Mouse (Mus musculus) liver, embryonic 12.5 days (tissue): ENCODE results near the gene Focad. TPM values are rescaled to one million over a fixed set of nuclear protein-coding genes. Genes with fewer than 3 reads are reported as not detected.

Experiments used
- ATAC-seq: fragments of 200-750 bp; cut with Nextera tagmentation; 2 replicates; pipeline ENCODE4 v1.8.0; 2017; ENCODE audit warnings: moderate number of reproducible peaks, mild to moderate bottlenecking, moderate library complexity
- H3K27ac ChIP-seq: fragments of 300-500 bp; sonication (generic); 2 replicates; pipeline ENCODE4 v1.5.1; 2016; ENCODE audit warnings: mild to moderate bottlenecking
- H3K27me3 ChIP-seq: fragments of 300-500 bp; sonication (generic); replicated peaks from 2 replicates; pipeline ENCODE4 v1.6.1; 2016; ENCODE audit warnings: mild to moderate bottlenecking, moderate library complexity
- H3K36me3 ChIP-seq: fragments of 300-500 bp; sonication (generic); 2 replicates; pipeline ENCODE4 v1.6.1; 2016; ENCODE audit warnings: mild to moderate bottlenecking, moderate library complexity
- H3K4me1 ChIP-seq: fragments of 300-500 bp; sonication (generic); 2 replicates; pipeline ENCODE4 v1.6.1; 2016
- H3K4me2 ChIP-seq: fragments of 300-500 bp; sonication (generic); 2 replicates; pipeline ENCODE4 v1.6.1; 2016; ENCODE audit warnings: mild to moderate bottlenecking, moderate library complexity
- H3K4me3 ChIP-seq: fragments of 300-500 bp; sonication (generic); 2 replicates; pipeline ENCODE4 v1.5.1; 2016; ENCODE audit warnings: mild to moderate bottlenecking, moderate library complexity
- H3K9ac ChIP-seq: fragments of 300-500 bp; sonication (generic); 2 replicates; pipeline ENCODE4 v1.6.1; 2016; ENCODE audit warnings: mild to moderate bottlenecking, moderate library complexity
- H3K9me3 ChIP-seq: fragments of 300-500 bp; sonication (generic); replicated peaks from 2 replicates; pipeline ENCODE4 v1.6.1; 2016; ENCODE audit warnings: mild to moderate bottlenecking, moderate library complexity
- WGBS: fragments of 180-500 bp; shearing (Covaris S2); methylation state at CpG from one replicate; pipeline ENCODE4 v1.1.7; 2016; ENCODE audit not compliant: insufficient replicate concordance; 5-methylcytosine and 5-hydroxymethylcytosine counted together
- polyA plus RNA-seq: library from polyadenylated mRNA; unstranded; fragments of >200 nt; fragmentation: Nextera tagmentation; extraction: Ambion mirVana; gene quantifications from 2 replicates; pipeline ENCODE4 v1.2.1, GENCODE M21; 2016

Focad gene
- polyA plus RNA-seq, 1 experiment from 2014 or later: 13.5 TPM

- Histone ChIP-seq H3K4me2 (no peak overlapping the region), H3K4me3 (no peak overlapping the region), H3K9me3 (no peaks in the 10 kb centered on the region), H3K36me3 (no peaks in the 10 kb centered on the region), H3K27me3 (no peaks in the 10 kb centered on the region), H3K9ac (no peak overlapping the region), H3K27ac (no peak overlapping the region), H3K4me1 (no peaks in the 10 kb centered on the region)
- ATAC-seq: no peak
- 74% methylated on average over 6 of the region's 6 CpGs for WGBS
Measured at GRCm38 (mm10) chr4:88157644-88158043, 63.2 kb downstream of the Focad start.

- no peaks in the 10 kb centered on the region for H3K36me3 ChIP-seq
- no peaks in the 10 kb centered on the region for H3K9me3 ChIP-seq
- no peak overlapping the region for H3K4me2 ChIP-seq
- 78% methylated on average over 5 of the region's 5 CpGs for WGBS
- H3K27ac ChIP-seq: no peak overlapping the region
- no peak overlapping the region for H3K4me3 ChIP-seq
- H3K9ac ChIP-seq: no peak overlapping the region
- ATAC-seq: no peak
- H3K27me3 ChIP-seq: no peaks in the 10 kb centered on the region
- H3K4me1 ChIP-seq: no peaks in the 10 kb centered on the region
Measured at GRCm38 (mm10) chr4:88159256-88159655, 64.8 kb downstream of the Focad start.

- Histone ChIP-seq H3K4me1 (no peaks in the 10 kb centered on the region), H3K9ac (no peak overlapping the region), H3K27ac (no peak overlapping the region), H3K9me3 (no peaks in the 10 kb centered on the region), H3K4me3 (no peak overlapping the region), H3K4me2 (no peak overlapping the region), H3K27me3 (no peaks in the 10 kb centered on the region), H3K36me3 (no peaks in the 10 kb centered on the region)
- WGBS: 79% methylated on average over 6 of the region's 6 CpGs
- no peak for ATAC-seq
Measured at GRCm38 (mm10) chr4:88159700-88160099, 65.3 kb downstream of the Focad start.

- Histone ChIP-seq H3K9me3 (no peaks in the 10 kb centered on the region), H3K4me3 (no peak overlapping the region), H3K36me3 (no peaks in the 10 kb centered on the region), H3K9ac (no peak overlapping the region), H3K27ac (no peak overlapping the region), H3K27me3 (no peaks in the 10 kb centered on the region), H3K4me2 (no peak overlapping the region), H3K4me1 (peaks cover 16% of the 10 kb centered on the region)
- WGBS: 78% methylated on average over 13 of the region's 13 CpGs
- no peak for ATAC-seq
Measured at GRCm38 (mm10) chr4:88163511-88164247, 69.2 kb downstream of the Focad start.

GRCm38 (mm10) chr4:88167008-88167862, 72.8 kb downstream of the Focad start:
- H3K4me3 ChIP-seq: no peak overlapping the region
- no peak overlapping the region for H3K4me2 ChIP-seq
- no peaks in the 10 kb centered on the region for H3K27me3 ChIP-seq
- ATAC-seq: peak; percentile 87
- H3K36me3 ChIP-seq: no peaks in the 10 kb centered on the region
- peaks cover 16% of the 10 kb centered on the region for H3K4me1 ChIP-seq
- no peak overlapping the region for H3K9ac ChIP-seq
- no peak overlapping the region for H3K27ac ChIP-seq
- WGBS: 55% methylated on average over 7 of the region's 7 CpGs
- H3K9me3 ChIP-seq: no peaks in the 10 kb centered on the region

- Histone ChIP-seq H3K4me1 (no peaks in the 10 kb centered on the region), H3K27ac (no peak overlapping the region), H3K4me2 (no peak overlapping the region), H3K9me3 (no peaks in the 10 kb centered on the region), H3K36me3 (peaks cover 11% of the 10 kb centered on the region; the same call in 1 of the 2 replicates), H3K9ac (no peak overlapping the region), H3K4me3 (no peak overlapping the region), H3K27me3 (no peaks in the 10 kb centered on the region)
- WGBS: 76% methylated on average over 6 of the region's 6 CpGs
- ATAC-seq: no peak
Measured at GRCm38 (mm10) chr4:88175058-88175974, 80.9 kb downstream of the Focad start.

- H3K4me1 ChIP-seq: no peaks in the 10 kb centered on the region
- no peak overlapping the region for H3K4me3 ChIP-seq
- peaks cover 22% of the 10 kb centered on the region; the same call in 1 of the 2 replicates for H3K36me3 ChIP-seq
- H3K9me3 ChIP-seq: no peaks in the 10 kb centered on the region
- ATAC-seq: no peak
- 59% methylated on average over 2 of the region's 2 CpGs for WGBS
- no peaks in the 10 kb centered on the region for H3K27me3 ChIP-seq
- no peak overlapping the region for H3K9ac ChIP-seq
- no peak overlapping the region for H3K4me2 ChIP-seq
- no peak overlapping the region for H3K27ac ChIP-seq
Measured at GRCm38 (mm10) chr4:88179296-88179695, 84.9 kb downstream of the Focad start.

- H3K9me3 ChIP-seq: no peaks in the 10 kb centered on the region
- no peak overlapping the region for H3K4me2 ChIP-seq
- no peak for ATAC-seq
- no peaks in the 10 kb centered on the region for H3K4me1 ChIP-seq
- 0 out of 2 replicates have a peak, but pooled peaks cover 12% of the 10 kb centered on the region for H3K36me3 ChIP-seq
- no peaks in the 10 kb centered on the region for H3K27me3 ChIP-seq
- no peak overlapping the region for H3K9ac ChIP-seq
- no peak overlapping the region for H3K4me3 ChIP-seq
- H3K27ac ChIP-seq: no peak overlapping the region
- 70% methylated on average over 6 of the region's 6 CpGs for WGBS
Measured at GRCm38 (mm10) chr4:88184293-88184692, 89.9 kb downstream of the Focad start.

GRCm38 (mm10) chr4:88185872-88186426, 91.5 kb downstream of the Focad start:
- Histone ChIP-seq H3K9me3 (no peaks in the 10 kb centered on the region), H3K36me3 (0 out of 2 replicates have a peak, but pooled peaks cover 10% of the 10 kb centered on the region), H3K4me1 (no peaks in the 10 kb centered on the region), H3K4me2 (no peak overlapping the region), H3K27me3 (no peaks in the 10 kb centered on the region), H3K9ac (no peak overlapping the region), H3K4me3 (no peak overlapping the region), H3K27ac (no peak overlapping the region)
- WGBS: 80% methylated on average over 6 of the region's 6 CpGs
- no peak for ATAC-seq

- Histone ChIP-seq H3K9ac (no peak overlapping the region), H3K4me1 (no peaks in the 10 kb centered on the region), H3K4me2 (no peak overlapping the region), H3K36me3 (0 out of 2 replicates have a peak, but pooled peaks cover 8% of the 10 kb centered on the region), H3K27ac (no peak overlapping the region), H3K4me3 (no peak overlapping the region), H3K9me3 (no peaks in the 10 kb centered on the region), H3K27me3 (no peaks in the 10 kb centered on the region)
- WGBS: 84% methylated on average over 3 of the region's 3 CpGs
- no peak for ATAC-seq
Measured at GRCm38 (mm10) chr4:88187649-88188048, 93.2 kb downstream of the Focad start.

GRCm38 (mm10) chr4:88189495-88189894, 95.1 kb downstream of the Focad start:
- Histone ChIP-seq H3K36me3 (no peaks in the 10 kb centered on the region), H3K4me1 (no peaks in the 10 kb centered on the region), H3K4me3 (no peak overlapping the region), H3K9ac (no peak overlapping the region), H3K27me3 (no peaks in the 10 kb centered on the region), H3K9me3 (no peaks in the 10 kb centered on the region), H3K27ac (no peak overlapping the region), H3K4me2 (no peak overlapping the region)
- WGBS: 70% methylated on average over 1 of the region's 1 CpGs
- no peak for ATAC-seq
